Mouse (Mus musculus) retina, postnatal 7 days (tissue): ENCODE measurements around the gene Clasrp.
"Not testable (repeated sequence)": the region's sequence is repeated elsewhere in the genome, so short reads cannot be mapped to it uniquely, and the experiment has no call there.

Experiments
- DNase-seq: peaks from one replicate; pipeline ENCODE4 v3.0.0-alpha.2; 2012; ENCODE audit warnings: low read depth, low spot score

Gene Clasrp

GRCm38 (mm10) chr7:19609641-19610332 lies 5.5 kb upstream of the Clasrp start:
- DNase-seq, result no peak

GRCm38 (mm10) chr7:19607291-19607690 lies 3.0 kb upstream of the Clasrp start:
- DNase-seq, result no peak

GRCm38 (mm10) chr7:19604606-19605214 lies 424 bp upstream of the Clasrp start:
- not testable (repeated sequence) for DNase-seq

GRCm38 (mm10) chr7:19603055-19603454 lies 1.2 kb downstream of the Clasrp start:
- no peak for DNase-seq

GRCm38 (mm10) chr7:19600562-19600961 lies 3.7 kb downstream of the Clasrp start:
- no peak for DNase-seq

- DNase-seq, result no peak
These were observed 11.1 kb downstream of the Clasrp start for GRCm38 (mm10) chr7:19593061-19593730.

GRCm38 (mm10) chr7:19589917-19590316 lies 14.4 kb downstream of the Clasrp start:
- DNase-seq, result peak; percentile 83

GRCm38 (mm10) chr7:19589207-19589606 lies 15.1 kb downstream of the Clasrp start:
- no peak for DNase-seq

- DNase-seq, result no peak
These were observed 18.0 kb downstream of the Clasrp start for GRCm38 (mm10) chr7:19586269-19586668.

GRCm38 (mm10) chr7:19580634-19581033 lies 23.7 kb downstream of the Clasrp start:
- no peak for DNase-seq

- DNase-seq, result no peak
These were observed 24.5 kb downstream of the Clasrp start for GRCm38 (mm10) chr7:19579751-19580150.

- no peak for DNase-seq
These were observed 25.9 kb downstream of the Clasrp start for GRCm38 (mm10) chr7:19578436-19578835.

- no peak for DNase-seq
These were observed 26.3 kb downstream of the Clasrp start for GRCm38 (mm10) chr7:19577877-19578414.

- no peak for DNase-seq
These were observed 27.0 kb downstream of the Clasrp start, which contains the start of the genes Zfp296 and Gemin7 for GRCm38 (mm10) chr7:19577141-19577852. Zfp296 (plus strand) TSS chr7:19577287. Gemin7 (minus strand) TSS chr7:19577595.

- DNase-seq, result no peak
These were observed 28.7 kb downstream of the Clasrp start for GRCm38 (mm10) chr7:19575559-19575958.

- DNase-seq, result no peak
These were observed 30.5 kb downstream of the Clasrp start for GRCm38 (mm10) chr7:19573776-19574140.

- peak; percentile 71 for DNase-seq
These were observed 31.1 kb downstream of the Clasrp start for GRCm38 (mm10) chr7:19572926-19573775.

GRCm38 (mm10) chr7:19569647-19570046 lies 34.6 kb downstream of the Clasrp start:
- DNase-seq, result no peak

GRCm38 (mm10) chr7:19567426-19567825 lies 36.9 kb downstream of the Clasrp start:
- DNase-seq, result no peak

GRCm38 (mm10) chr7:19565803-19566202 lies 38.5 kb downstream of the Clasrp start:
- DNase-seq, result no peak

GRCm38 (mm10) chr7:19564455-19564854 lies 39.8 kb downstream of the Clasrp start:
- DNase-seq, result no peak
